Mouse (Mus musculus): Measurements from ENCODE around the gene Srebf1. TPM values are rescaled to one million over a fixed set of nuclear protein-coding genes. Genes with fewer than 3 reads are reported as not detected.

Gene Srebf1
- total and polyA plus RNA-seq, 3 experiments: 69.8 to 126 (median 120) TPM

- TF ChIP-seq RAD21 (IDR thresholded peaks at IDR 0.05; ENCODE audit: low read depth, low read length) (peak; percentile 89), NELFE (IDR thresholded peaks at IDR 0.05; ENCODE audit: low read depth, low read length) (0 out of 2 replicates have a peak, but pooled peaks have one; percentile 21), CTCF (conservative IDR thresholded peaks at IDR 0.05 in 1 of 2, IDR thresholded peaks at IDR 0.05 in 1 of 2; ENCODE audit: low read depth in 2 of 2, low read length in 2 of 2) (peak; percentile 72 to 91), SMC3 (IDR thresholded peaks at IDR 0.05; ENCODE audit: low read depth, low read length) (peak; percentile 86), ETS1 (conservative IDR thresholded peaks at IDR 0.05; ENCODE audit: low read depth, low read length) (no peak), ZC3H11A (IDR thresholded peaks at IDR 0.05; ENCODE audit: low read depth, low read length) (no peak; the same call in 1 of the 2 replicates)
- H3K27me3 ChIP-seq (replicated peaks): no peaks in the 10 kb centered on the region
- H3K9ac ChIP-seq (ENCODE audit: insufficient read depth, low read depth): no peak overlapping the region
- H3K4me1 ChIP-seq (ENCODE audit: control insufficient read depth in 1 of 2, insufficient read depth in 2 of 2): no peaks in the 10 kb centered on the region
- H3K36me3 ChIP-seq (replicated peaks in 1 of 2; ENCODE audit: control insufficient read depth in 1 of 2, insufficient read depth in 1 of 2, low read length in 1 of 2): peaks cover 7 to 53% of the 10 kb centered on the region in 2 experiments
- in situ Hi-C loops (cut with MboI; ENCODE audit: low pct_ligation_motif_present, low pct_unique_long_range_greater_than_20kb, low sequenced_read_pairs) (loop anchor here (10.0 kb wide), 1 partner anchor 164 kb away; the partner anchor contains the start of genes Atpaf2 and Gid4), dilution Hi-C loops (cut with MboI; ENCODE audit: extremely low pct_ligation_motif_present, extremely low pct_unique_long_range_greater_than_20kb, low sequenced_read_pairs) (no loop called here)
- H3K27ac ChIP-seq (ENCODE audit: insufficient read depth, low read depth): no peak overlapping the region
- no peak overlapping the region for H3K4me3 ChIP-seq (replicated peaks in 1 of 3; ENCODE audit: low read depth in 2 of 3, low read length in 2 of 3, poor library complexity in 1 of 3)
- peak; percentile 62 for DNase-seq (ENCODE audit: extremely low read depth)
- no peaks in the 10 kb centered on the region for H3K79me2 ChIP-seq (replicated peaks; ENCODE audit: control insufficient read depth, extremely low read depth, insufficient read depth, poor library complexity, severe bottlenecking)
- no peaks in the 10 kb centered on the region for H3K9me3 ChIP-seq (replicated peaks; ENCODE audit: low read length)
- no peak overlapping the region for H3K4me2 ChIP-seq (ENCODE audit: insufficient read depth, low read depth, poor library complexity, severe bottlenecking)
These were observed 28.7 kb upstream of the Srebf1 start for GRCm38 (mm10) chr11:60250971-60251643.

GRCm38 (mm10) chr11:60249885-60250284, 27.5 kb upstream of the Srebf1 start:
- H3K4me3 ChIP-seq (replicated peaks in 1 of 3; ENCODE audit: low read depth in 2 of 3, low read length in 2 of 3, poor library complexity in 1 of 3): no peak overlapping the region
- DNase-seq (ENCODE audit: extremely low read depth): no peak
- no peak overlapping the region for H3K4me2 ChIP-seq (ENCODE audit: insufficient read depth, low read depth, poor library complexity, severe bottlenecking)
- H3K79me2 ChIP-seq (replicated peaks; ENCODE audit: control insufficient read depth, extremely low read depth, insufficient read depth, poor library complexity, severe bottlenecking): no peaks in the 10 kb centered on the region
- no peaks in the 10 kb centered on the region for H3K27me3 ChIP-seq (replicated peaks)
- dilution Hi-C loops (cut with MboI; ENCODE audit: extremely low pct_ligation_motif_present, extremely low pct_unique_long_range_greater_than_20kb, low sequenced_read_pairs) (no loop called here), in situ Hi-C loops (cut with MboI; ENCODE audit: low pct_ligation_motif_present, low pct_unique_long_range_greater_than_20kb, low sequenced_read_pairs) (loop anchor here (10.0 kb wide), 1 partner anchor 165 kb away; the partner anchor contains the start of genes Atpaf2 and Gid4)
- H3K4me1 ChIP-seq (ENCODE audit: control insufficient read depth in 1 of 2, insufficient read depth in 2 of 2): no peaks in the 10 kb centered on the region
- peaks cover 4 to 48% of the 10 kb centered on the region in 2 experiments for H3K36me3 ChIP-seq (replicated peaks in 1 of 2; ENCODE audit: control insufficient read depth in 1 of 2, insufficient read depth in 1 of 2, low read length in 1 of 2)
- no peaks in the 10 kb centered on the region for H3K9me3 ChIP-seq (replicated peaks; ENCODE audit: low read length)
- TF ChIP-seq POLR2AphosphoS2 (IDR thresholded peaks at IDR 0.05; ENCODE audit: low read depth, low read length) (no peak), GABPA (IDR thresholded peaks at IDR 0.05; ENCODE audit: insufficient replicate concordance, low read depth, low read length) (no peak), ZNF384 (IDR thresholded peaks at IDR 0.05; ENCODE audit: low read depth, low read length) (no peak), NRF1 (IDR thresholded peaks at IDR 0.05; ENCODE audit: low read depth, low read length) (no peak), MAZ (IDR thresholded peaks at IDR 0.05; ENCODE audit: low read depth, low read length) (no peak), KAT2A (IDR thresholded peaks at IDR 0.05; ENCODE audit: insufficient replicate concordance, low read length) (no peak), ZC3H11A (IDR thresholded peaks at IDR 0.05; ENCODE audit: low read depth, low read length) (no peak), ETS1 (conservative IDR thresholded peaks at IDR 0.05; ENCODE audit: low read depth, low read length) (no peak), MAX (IDR thresholded peaks at IDR 0.05; ENCODE audit: low read length) (no peak), EP300 (IDR thresholded peaks at IDR 0.05; ENCODE audit: low read length) (no peak), JUND (conservative IDR thresholded peaks at IDR 0.05; ENCODE audit: low read depth, low read length) (no peak), TBP (conservative IDR thresholded peaks at IDR 0.05; ENCODE audit: low read depth, low read length) (no peak), PAX5 (IDR thresholded peaks at IDR 0.05; ENCODE audit: low read length) (no peak), NELFE (IDR thresholded peaks at IDR 0.05; ENCODE audit: low read depth, low read length) (no peak), SMC3 (IDR thresholded peaks at IDR 0.05; ENCODE audit: low read depth, low read length) (no peak), ELF1 (IDR thresholded peaks at IDR 0.05; ENCODE audit: low read depth, low read length) (no peak), BHLHE40 (IDR thresholded peaks at IDR 0.05; ENCODE audit: low read depth, low read length) (no peak), USF2 (conservative IDR thresholded peaks at IDR 0.05; ENCODE audit: low read depth, low read length) (no peak), ZMIZ1 (IDR thresholded peaks at IDR 0.05; ENCODE audit: low read depth, low read length) (no peak)
- no peak overlapping the region for H3K27ac ChIP-seq (ENCODE audit: insufficient read depth, low read depth)
- H3K9ac ChIP-seq (ENCODE audit: insufficient read depth, low read depth): no peak overlapping the region

All from CH12.LX (cell line).